Mouse (Mus musculus): ENCODE results near the gene Chrna4.

Gene Chrna4

DNA sequence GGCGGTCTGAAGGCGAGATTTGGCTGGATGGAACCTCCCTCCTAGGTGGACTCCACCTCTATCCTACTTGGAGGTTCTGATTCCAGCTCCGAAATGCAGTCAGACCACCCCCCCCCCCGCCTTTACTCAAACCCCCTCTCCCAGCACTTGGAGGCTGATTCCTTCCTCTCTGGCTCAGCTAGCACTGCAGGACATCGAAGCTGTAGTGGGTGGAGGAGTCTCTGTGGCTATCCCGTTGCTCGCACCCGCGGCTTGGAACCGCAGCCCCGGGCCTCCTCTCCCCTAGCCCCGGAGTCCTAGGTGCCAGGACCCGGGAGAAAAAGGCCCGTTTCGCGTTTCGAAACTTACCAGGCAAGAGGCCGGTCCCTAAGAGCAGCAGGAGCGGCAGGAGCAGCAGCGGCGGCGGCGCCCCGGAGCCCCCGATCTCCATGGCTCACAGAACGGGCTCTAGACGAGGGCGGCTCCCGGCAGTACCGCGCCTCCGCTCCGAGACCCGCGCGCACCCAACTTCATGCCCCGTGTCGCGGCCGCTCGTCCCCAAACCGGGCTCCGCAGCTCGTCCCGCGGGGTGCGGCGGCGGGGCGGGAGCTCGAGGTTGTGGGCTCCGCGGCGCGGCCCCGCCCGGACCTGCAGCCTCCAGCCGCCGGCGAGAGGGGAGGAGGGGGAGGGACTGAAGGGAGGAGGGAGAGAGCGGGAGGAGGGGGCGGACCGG is 4.5 kb downstream of the Chrna4 start:
- DNase-seq (ENCODE audit: low read depth, low spot score): peak; percentile 30

DNA sequence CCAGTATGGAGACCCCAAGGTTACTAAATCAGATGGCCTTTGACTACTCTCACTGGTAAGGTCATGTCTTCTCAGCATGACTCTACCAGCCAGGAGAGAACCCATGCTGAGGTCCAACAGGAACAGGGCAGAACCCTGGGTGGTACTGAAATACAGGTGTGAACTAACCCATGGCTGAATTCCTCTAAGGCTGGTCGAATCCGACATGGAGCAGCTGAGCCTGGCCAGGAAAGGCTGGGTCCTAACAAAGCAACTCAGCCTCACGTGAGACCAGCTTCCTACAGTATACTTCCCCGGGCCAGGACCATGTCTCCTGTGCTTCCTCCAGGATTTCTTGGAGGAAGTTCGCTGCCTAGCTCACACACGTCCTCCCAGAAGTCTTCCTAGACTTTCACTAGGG is 6.8 kb downstream of the Chrna4 start:
- DNase-seq (ENCODE audit: low read depth, low spot score): no peak

DNA sequence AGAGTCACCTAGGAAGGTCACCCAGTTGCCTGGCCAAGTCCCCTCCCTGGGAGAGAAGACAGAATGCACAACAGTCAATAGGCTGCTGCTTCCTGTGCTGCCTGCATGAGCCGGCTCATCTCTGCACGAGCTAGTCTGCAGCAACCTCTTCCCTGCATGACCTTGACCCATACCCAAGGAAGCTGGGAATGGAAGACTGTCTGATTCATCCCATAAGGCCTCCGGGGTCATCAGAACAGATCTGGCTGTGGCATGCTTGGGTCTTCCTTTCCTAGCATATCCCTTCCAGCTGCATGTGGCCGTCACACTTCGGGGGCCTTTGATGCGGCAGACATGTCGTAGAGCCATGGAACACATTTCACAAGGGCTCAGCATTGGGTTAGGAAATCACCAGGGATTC is 8.2 kb downstream of the Chrna4 start:
- no peak for DNase-seq (ENCODE audit: low read depth, low spot score)

DNA sequence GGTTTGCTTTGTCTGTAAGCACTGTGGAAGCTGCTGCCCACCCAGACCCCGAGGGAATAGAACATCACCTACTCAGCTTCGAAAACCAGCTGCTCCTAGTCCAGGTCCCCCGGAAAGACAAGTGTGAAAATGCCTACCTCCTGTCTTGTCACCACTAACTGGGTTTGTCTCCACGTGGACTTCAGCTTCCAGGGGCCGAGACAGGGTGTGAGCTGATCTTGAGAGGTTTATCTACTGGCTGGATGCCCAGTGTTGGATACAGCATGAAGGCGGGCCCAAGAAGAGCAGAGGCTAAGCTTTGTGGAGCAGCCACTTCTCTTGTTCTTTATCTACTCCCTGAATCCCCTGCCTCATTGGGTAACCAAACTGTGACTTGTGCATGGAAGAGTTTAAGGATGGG is 10.0 kb downstream of the Chrna4 start:
- DNase-seq (ENCODE audit: low read depth, low spot score): no peak

DNA sequence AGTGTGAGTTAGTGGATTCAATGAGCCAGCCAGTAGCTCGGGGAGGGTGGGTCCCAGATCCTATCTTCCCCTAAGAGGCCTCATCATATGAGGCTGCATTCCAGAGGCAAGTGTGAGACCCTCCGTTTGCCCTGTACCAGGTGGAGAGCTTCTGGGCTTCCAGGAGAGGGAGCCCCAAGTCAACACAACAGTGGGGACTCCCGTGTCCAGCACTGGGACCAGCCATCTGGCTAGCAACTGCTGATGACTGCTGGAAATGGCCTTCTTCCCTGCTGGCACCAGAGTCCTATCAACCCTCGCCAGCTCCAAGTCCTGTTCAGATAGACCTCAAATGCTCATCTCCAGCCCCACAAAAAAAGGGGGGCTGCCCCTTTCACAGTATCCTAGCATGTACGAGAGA is 10.9 kb downstream of the Chrna4 start:
- DNase-seq (ENCODE audit: low read depth, low spot score): peak; percentile 90

DNA sequence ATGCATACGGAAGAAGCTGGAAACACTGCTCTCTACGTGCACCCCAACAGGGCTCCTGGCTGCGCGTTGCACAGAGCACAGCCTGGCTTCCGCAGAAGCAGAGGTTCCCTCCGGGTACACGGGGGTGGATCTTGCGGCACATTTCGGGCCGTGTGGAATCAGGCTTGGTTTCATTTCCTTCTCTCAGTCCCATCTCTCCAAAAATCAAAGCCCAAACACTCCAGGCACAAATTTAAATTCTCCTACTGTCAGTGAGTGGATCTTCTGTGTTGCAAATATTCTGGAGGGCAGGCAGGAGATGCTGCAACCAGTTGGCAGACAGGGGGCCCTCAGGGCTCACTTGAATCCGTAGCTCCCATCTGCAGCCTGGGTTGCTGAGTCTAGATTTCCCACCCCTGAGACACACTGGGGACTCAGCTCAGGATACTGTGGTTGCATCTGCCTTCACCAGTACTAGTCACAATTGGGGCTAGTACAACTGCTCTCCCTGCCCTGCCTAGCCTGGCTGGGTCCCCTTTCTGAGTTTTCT is 11.9 kb downstream of the Chrna4 start:
- DNase-seq (ENCODE audit: low read depth, low spot score): peak; percentile 73

DNA sequence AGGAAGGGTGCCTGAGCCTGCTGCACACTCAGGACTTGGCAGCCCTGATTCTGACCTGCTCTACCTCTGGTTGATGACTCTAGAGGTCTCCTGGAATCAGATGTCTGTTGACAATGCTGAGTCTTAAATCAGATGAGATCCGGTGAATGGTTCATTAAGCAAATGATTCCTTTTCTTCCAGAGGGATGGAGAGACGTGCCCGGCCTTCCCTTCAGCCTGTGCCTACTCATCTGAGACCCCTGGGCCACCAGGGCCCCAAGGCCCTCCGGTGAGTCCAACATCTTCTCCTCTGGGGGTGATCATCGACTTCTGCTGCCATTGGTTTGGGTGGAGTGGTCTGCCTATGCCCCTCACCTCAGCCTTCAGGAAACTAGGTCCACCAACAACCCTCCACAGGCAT is 35.0 kb downstream of the Chrna4 start:
- no peak for DNase-seq (ENCODE audit: low read depth, low spot score)

DNA sequence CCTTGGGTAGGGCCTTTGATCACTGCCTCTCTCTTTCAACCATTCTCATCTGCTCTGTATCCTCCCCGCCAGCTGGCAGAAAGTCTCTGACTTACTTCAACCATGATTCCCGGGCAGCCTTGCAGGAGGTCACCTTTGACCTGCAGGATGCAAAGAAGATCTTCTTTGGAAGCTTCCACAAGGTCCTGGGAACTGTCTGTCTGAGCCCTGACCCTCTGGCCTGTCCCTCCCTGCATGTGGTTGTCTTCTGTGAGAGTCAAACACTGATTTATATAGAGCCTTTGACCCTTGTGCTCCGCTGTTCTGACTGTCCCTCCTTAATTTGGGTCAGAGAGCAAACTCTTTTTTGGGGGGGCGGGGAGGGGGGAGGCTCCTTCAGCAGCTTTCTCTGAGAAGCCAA is 36.3 kb downstream of the Chrna4 start:
- DNase-seq (ENCODE audit: low read depth, low spot score): no peak

DNA sequence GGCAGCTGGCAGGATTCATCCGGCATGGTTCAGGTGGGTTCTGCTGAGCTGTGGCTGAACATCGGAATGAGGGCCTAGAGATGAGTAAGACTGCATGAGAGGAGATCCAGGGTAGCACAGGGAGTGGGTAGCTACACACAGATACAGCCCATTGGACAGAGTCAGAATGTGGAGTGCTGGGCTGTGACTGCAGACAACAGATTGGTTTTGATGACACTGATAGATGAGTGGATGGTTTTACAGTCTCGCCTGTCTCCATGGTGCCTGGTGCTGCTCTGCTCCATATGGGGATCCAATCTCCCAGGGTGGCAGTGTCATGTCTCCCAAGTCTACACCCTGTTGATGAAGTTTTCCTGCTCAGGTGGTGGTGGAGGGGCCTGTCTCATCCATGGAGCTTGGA is 46.4 kb downstream of the Chrna4 start:
- DNase-seq (ENCODE audit: low read depth, low spot score): peak; percentile 21

DNA sequence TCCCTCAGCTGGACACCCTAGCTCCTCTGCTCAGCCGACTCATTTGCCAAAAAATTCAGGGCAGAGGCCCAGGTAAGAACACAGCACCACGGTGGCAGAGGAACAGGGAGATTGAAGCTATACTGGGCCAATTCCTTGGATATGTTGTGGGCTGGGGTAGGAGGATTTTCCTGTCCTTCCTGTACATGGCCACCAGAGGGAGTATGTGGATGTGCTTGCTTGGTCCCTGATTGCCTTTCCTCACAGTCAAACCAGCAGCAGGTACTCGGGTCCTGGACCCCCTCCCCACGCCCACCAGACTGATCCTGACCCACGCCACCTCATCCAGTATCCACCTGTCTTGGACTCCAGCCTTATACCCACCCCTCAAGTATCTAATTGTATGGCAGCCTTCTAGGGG is 46.9 kb downstream of the Chrna4 start:
- peak; percentile 79 for DNase-seq (ENCODE audit: low read depth, low spot score)

DNA sequence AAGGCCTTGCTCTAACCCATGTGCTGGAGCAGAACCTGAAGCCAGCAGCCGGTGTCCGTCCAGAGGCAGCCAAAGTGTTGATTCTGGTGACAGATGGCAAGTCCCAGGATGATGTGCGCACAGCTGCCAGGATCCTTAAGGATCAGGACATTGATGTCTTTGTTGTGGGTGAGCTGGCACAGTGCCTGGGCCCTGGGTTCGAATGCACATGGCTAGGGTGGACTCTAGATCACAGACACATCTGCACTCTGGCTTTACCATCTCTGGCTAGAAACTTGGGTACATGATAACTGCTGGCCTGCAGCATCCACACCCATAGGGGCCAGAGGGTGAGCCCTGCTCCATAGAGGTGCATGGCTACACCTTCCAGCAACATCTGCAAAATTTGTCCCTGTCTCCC is 47.9 kb downstream of the Chrna4 start:
- DNase-seq (ENCODE audit: low read depth, low spot score): no peak

DNA sequence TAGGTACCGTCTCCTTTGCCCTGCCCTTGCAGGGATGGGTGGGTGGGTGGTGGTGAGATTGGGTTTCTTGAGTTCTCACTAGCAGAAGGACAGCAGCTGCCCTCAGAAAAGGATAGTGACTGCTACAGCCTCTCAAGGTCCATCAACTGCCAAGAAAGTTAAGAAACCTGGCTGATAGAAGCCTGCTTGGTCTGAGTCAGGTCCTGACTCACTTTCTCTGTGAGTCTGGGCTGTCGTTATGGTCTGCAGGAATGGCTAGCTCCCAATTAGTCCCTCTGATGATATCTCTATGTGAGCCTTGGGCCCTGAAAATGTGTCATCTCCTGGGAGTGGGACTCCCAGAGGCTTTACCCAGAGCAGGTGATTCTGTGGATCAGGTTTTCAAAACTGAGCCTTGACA is 49.0 kb downstream of the Chrna4 start:
- no peak for DNase-seq (ENCODE audit: low read depth, low spot score)

DNA sequence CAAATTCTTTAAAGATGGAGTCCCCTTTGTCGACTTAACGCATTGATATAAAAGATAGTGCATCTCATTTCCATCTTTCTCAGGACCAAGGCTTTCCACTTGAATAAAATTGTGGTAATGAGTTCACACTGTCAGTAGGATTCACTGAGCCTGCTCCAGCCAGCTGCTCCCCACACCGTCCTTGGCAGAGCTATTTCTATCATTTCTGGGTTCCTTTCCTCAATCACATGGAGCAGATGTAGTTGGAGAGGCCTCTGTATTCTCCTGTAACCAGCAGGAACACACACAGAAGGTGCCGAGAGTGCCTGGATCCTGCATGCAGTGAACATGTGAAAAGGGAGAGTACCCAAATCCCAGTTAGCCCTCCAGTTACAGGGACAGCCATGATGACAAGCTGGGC is 53.0 kb downstream of the Chrna4 start:
- peak; percentile 46 for DNase-seq (ENCODE audit: low read depth, low spot score)

DNA sequence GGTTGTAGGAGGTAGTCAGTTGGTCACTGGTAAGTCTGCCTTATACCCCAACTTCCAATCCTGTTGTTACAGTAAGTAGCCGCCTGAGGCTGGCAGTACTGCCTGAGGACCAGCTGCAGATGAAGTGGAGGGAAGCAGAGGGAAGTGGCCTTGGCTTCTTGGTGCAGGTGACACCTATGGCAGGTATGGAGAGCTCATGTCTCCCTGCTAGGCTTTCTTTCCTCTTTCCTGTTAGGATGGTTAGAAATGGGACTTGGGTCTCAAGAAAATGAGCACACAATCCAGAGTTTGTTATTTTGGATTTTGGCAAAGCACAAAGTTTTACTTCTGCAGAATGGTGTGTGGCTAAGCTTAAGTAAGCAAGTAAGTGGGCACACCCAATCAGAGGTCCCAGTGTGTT is 54.4 kb downstream of the Chrna4 start:
- no peak for DNase-seq (ENCODE audit: low read depth, low spot score)

DNA sequence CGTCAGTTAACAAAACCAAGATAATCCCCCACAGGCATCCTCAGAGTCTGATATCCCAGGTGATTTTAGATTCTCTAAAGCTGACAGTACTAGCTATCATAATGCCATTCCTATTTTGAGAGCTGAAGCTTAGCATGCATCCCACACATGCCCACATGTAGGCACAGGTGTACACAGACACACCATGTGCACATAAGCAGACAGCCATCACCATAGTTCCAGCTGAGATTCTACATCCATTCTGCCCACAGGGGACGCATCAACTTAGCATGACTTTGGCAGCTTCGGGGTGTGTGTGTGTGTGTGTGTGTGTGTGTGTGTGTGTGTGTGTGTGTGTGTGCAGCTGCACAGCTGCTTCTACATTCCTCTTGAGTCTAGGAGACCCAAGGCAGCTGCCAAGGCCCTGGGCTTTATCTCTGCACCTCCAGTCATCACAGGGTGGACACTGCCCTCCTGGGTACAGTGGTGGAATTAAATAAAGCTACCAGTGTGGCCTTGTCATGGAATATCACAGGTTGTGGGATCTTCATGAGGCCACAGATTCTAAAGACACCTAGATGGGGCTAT is 54.9 kb downstream of the Chrna4 start:
- peak; percentile 52 for DNase-seq (ENCODE audit: low read depth, low spot score)

DNA sequence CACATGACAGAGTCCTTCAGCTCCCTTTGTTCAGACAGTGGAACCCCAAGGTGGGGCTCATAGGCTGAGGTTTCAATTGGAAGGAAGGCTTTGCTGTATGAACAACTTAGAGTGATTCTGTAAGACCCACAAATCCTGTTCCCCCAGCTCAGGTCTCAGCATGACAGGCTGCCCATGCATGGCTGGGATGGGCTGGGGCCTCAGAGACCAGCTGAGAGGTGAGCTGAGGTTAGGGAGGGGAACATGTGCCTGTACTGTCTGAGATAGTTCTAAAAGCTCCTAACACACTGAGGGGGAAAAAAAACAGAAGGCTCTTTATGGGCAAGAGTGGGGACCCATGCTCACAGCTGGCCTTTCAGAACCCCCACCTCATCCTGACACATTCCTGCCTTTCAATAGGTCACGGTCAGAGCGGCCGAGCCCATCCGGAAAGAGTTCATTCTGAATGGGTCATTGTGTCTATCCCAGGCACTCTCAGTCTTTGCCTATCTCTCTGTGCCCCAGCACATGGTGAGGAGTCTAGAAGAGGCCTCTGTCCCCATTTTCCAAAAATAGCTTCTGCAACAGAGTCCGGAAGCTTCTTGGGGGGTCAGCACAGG is 55.8 kb downstream of the Chrna4 start:
- peak; percentile 33 for DNase-seq (ENCODE audit: low read depth, low spot score)

DNA sequence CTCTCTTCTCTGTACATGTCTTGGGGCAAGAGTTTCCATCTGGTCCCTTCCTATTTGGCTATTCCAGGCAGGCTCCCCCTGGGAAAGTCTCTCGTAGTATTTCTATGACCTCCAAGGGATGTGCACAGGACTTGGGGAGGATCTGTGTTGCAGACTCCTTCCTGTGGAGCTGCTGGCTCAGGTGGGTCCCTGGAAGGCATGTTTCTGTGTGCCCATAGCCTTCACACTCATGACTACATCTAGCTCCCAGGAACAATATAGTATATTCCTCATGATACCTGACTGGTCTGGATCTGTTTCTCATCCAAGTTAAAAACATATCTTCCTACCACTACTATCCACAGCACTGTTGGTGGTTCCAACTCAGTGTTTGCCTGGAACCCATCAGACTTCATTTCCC is 56.3 kb downstream of the Chrna4 start:
- DNase-seq (ENCODE audit: low read depth, low spot score): no peak

DNA sequence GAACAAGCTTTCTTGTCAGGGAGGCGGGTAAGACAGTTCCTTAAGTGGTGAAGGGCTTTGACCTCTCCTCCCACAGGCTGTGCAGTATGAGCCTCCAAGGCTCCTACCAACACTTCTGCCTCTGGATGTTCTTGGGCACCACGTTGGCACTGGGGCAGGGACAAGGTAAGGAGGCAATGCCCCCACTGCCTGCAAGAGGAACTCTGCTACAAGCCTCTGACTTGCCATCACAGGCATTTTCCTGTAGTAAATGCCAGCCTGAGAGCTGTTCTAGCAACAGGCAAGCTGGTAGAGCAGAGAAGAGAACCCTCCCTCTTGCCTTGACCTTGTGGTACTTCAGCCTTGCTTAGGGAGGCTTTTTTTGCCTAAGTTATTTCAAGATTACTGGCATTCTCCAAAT is 56.9 kb downstream of the Chrna4 start, which contains the start of gene Col20a1:
Gene Col20a1 (plus strand): TSS at position 87 of the 400 bp plus-strand sequence.
- DNase-seq (ENCODE audit: low read depth, low spot score): no peak

DNA sequence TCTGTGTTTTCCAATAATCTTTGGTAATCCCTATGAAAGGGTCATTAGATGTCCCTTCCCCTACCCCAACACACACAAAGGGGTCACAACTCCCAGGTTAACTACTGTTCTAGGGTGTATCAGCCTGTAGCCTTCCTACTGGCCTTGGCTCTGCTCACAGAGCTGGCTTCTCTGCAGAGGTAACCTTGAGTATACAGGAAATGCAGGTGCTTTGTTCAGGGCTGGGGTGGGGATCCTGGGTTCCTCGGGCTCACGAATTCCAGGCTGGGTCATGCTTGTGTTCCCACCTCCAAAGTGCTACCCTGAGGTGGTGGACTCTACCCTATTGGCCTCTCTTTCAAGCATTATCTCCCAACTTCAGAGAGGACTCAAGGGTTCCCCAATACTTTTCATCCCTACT is 57.7 kb downstream of the Chrna4 start:
- DNase-seq (ENCODE audit: low read depth, low spot score): no peak

DNA sequence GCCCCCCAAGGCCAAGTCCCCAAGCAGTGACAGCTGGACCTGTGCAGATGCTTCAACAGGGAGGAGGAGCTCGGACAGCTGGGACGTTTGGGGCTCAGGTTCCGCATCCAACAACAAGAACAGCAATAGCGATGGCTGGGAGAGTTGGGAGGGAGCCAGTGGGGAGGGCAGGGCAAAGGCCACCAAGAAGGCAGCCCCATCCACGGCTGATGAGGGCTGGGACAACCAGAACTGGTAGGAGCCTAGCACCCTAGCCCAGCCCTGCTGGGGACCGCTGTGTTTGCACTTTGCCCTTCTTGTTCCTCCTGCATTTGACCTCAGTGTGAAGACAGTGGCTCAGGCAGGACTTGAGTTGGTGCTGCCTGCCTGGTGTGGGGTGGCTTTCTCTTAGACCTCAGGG is 62.2 kb downstream of the Chrna4 start:
- no peak for DNase-seq (ENCODE audit: low read depth, low spot score)

Data from brain, adult 2 months (tissue).